Mouse (Mus musculus): Measurements from ENCODE around the gene Sox5. TPM values are rescaled to one million over a fixed set of nuclear protein-coding genes. Genes with fewer than 3 reads are reported as not detected.

Gene Sox5
- total and polyA plus RNA-seq, 3 experiments = 0.08 to 0.47 (median 0.46) TPM

DNA sequence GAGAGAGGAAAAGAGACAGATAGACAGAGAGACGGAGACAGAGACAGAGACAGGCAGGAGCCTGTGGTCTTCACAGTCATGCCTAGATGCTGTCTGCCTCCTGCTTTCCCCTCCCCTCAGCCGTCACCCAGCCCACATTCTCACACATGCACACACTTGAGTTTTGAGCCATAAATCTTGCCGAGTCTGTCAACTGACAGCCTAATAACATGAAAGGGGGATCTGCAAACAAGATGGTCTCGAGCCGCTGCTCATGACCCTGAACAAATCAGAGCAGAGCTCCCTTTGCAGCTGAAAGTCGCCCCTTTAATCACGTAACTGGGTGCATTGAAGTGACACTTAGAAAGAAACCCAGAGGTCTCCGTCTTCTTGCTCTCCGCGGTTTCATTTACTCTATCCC, 383.7 kb downstream of the Sox5 start:
- H3K27me3 ChIP-seq (replicated peaks) = no peaks in the 10 kb centered on the region
- TF ChIP-seq NRF1 (IDR thresholded peaks at IDR 0.05; ENCODE audit: low read depth, low read length) (no peak), MAX (IDR thresholded peaks at IDR 0.05; ENCODE audit: low read length) (no peak), TBP (conservative IDR thresholded peaks at IDR 0.05; ENCODE audit: low read depth, low read length) (no peak), E2F4 (IDR thresholded peaks at IDR 0.05; ENCODE audit: insufficient replicate concordance, low read depth, low read length) (no peak), RCOR1 (conservative IDR thresholded peaks at IDR 0.05; ENCODE audit: low read depth, low read length) (no peak), ZKSCAN1 (IDR thresholded peaks at IDR 0.05; ENCODE audit: borderline replicate concordance, low read depth, low read length) (no peak), JUN (IDR thresholded peaks at IDR 0.05; ENCODE audit: insufficient read depth, low read depth, low read length) (no peak), SIN3A (IDR thresholded peaks at IDR 0.05; ENCODE audit: low read length) (no peak), USF2 (conservative IDR thresholded peaks at IDR 0.05; ENCODE audit: low read depth, low read length) (no peak), BHLHE40 (IDR thresholded peaks at IDR 0.05; ENCODE audit: low read depth, low read length) (no peak), MYC (IDR thresholded peaks at IDR 0.05; ENCODE audit: low read depth, low read length) (no peak), KAT2A (IDR thresholded peaks at IDR 0.05; ENCODE audit: insufficient replicate concordance, low read length) (no peak), MEF2A (IDR thresholded peaks at IDR 0.05; ENCODE audit: borderline replicate concordance, low read depth, low read length) (no peak), NELFE (IDR thresholded peaks at IDR 0.05; ENCODE audit: low read depth, low read length) (no peak), MXI1 (IDR thresholded peaks at IDR 0.05; ENCODE audit: low read depth, low read length) (no peak), CHD2 (IDR thresholded peaks at IDR 0.05; ENCODE audit: low read length) (no peak), GABPA (IDR thresholded peaks at IDR 0.05; ENCODE audit: insufficient replicate concordance, low read depth, low read length) (no peak), POLR2AphosphoS2 (IDR thresholded peaks at IDR 0.05; ENCODE audit: low read depth, low read length) (no peak), CTCF (conservative IDR thresholded peaks at IDR 0.05 in 1 of 2, IDR thresholded peaks at IDR 0.05 in 1 of 2; ENCODE audit: low read depth in 2 of 2, low read length in 2 of 2) (no peak)
- H3K79me2 ChIP-seq (replicated peaks; ENCODE audit: control insufficient read depth, extremely low read depth, insufficient read depth, poor library complexity, severe bottlenecking) = no peaks in the 10 kb centered on the region
- H3K4me2 ChIP-seq (ENCODE audit: insufficient read depth, low read depth, poor library complexity, severe bottlenecking) = no peak overlapping the region
- H3K4me3 ChIP-seq (replicated peaks in 1 of 3; ENCODE audit: low read depth in 2 of 3, low read length in 2 of 3, poor library complexity in 1 of 3) = no peak overlapping the region
- peaks cover 0 to 13% of the 10 kb centered on the region in 2 experiments; a peak in 2 of 4 replicates for H3K4me1 ChIP-seq (ENCODE audit: control insufficient read depth in 1 of 2, insufficient read depth in 2 of 2)
- H3K27ac ChIP-seq (ENCODE audit: insufficient read depth, low read depth) = no peak overlapping the region
- in situ Hi-C loops (cut with MboI; ENCODE audit: low pct_ligation_motif_present, low pct_unique_long_range_greater_than_20kb, low sequenced_read_pairs) (no loop called here), dilution Hi-C loops (cut with MboI; ENCODE audit: extremely low pct_ligation_motif_present, extremely low pct_unique_long_range_greater_than_20kb, low sequenced_read_pairs) (no loop called here)
- no peak for DNase-seq (ENCODE audit: extremely low read depth)
- no peaks in the 10 kb centered on the region for H3K36me3 ChIP-seq (replicated peaks in 1 of 2; ENCODE audit: control insufficient read depth in 1 of 2, insufficient read depth in 1 of 2, low read length in 1 of 2)
- no peaks in the 10 kb centered on the region for H3K9me3 ChIP-seq (replicated peaks; ENCODE audit: low read length)
- no peak overlapping the region for H3K9ac ChIP-seq (ENCODE audit: insufficient read depth, low read depth)

DNA sequence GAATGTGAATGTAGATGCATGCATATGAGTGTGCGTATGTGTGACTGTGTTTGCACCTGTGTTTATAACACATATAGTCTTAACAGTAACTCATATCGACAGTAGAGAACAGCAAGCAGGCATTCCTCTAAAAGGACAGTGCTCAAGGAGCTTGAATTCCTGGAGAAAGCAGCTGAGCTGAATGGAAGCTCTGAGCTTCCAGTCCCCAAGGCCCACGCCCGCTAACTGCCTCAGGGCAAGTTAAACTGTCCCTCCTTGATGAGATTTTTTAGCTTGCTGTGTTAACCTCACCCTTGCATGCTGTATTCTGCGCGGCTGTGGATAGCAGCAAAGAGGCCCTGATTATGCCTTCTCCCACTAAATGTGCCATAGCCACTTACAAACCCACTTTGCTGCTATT, 388.6 kb downstream of the Sox5 start:
- Histone ChIP-seq H3K4me2 (ENCODE audit: insufficient read depth, low read depth, poor library complexity, severe bottlenecking) (no peak overlapping the region), H3K9ac (ENCODE audit: insufficient read depth, low read depth) (no peak overlapping the region), H3K9me3 (replicated peaks; ENCODE audit: low read length) (no peaks in the 10 kb centered on the region), H3K4me1 (ENCODE audit: control insufficient read depth in 1 of 2, insufficient read depth in 2 of 2) (no peaks in the 10 kb centered on the region), H3K27me3 (replicated peaks) (no peaks in the 10 kb centered on the region), H3K4me3 (replicated peaks in 1 of 3; ENCODE audit: low read depth in 2 of 3, low read length in 2 of 3, poor library complexity in 1 of 3) (no peak overlapping the region), H3K27ac (ENCODE audit: insufficient read depth, low read depth) (no peak overlapping the region), H3K36me3 (replicated peaks in 1 of 2; ENCODE audit: control insufficient read depth in 1 of 2, insufficient read depth in 1 of 2, low read length in 1 of 2) (no peaks in the 10 kb centered on the region), H3K79me2 (replicated peaks; ENCODE audit: control insufficient read depth, extremely low read depth, insufficient read depth, poor library complexity, severe bottlenecking) (no peaks in the 10 kb centered on the region)
- dilution Hi-C loops (cut with MboI; ENCODE audit: extremely low pct_ligation_motif_present, extremely low pct_unique_long_range_greater_than_20kb, low sequenced_read_pairs) (no loop called here), in situ Hi-C loops (cut with MboI; ENCODE audit: low pct_ligation_motif_present, low pct_unique_long_range_greater_than_20kb, low sequenced_read_pairs) (no loop called here)
- no peak for DNase-seq (ENCODE audit: extremely low read depth)
- TF ChIP-seq JUND (conservative IDR thresholded peaks at IDR 0.05; ENCODE audit: low read depth, low read length) = no peak
- no peak for TF ChIP-seq RCOR1 (conservative IDR thresholded peaks at IDR 0.05; ENCODE audit: low read depth, low read length)
- no peak for TF ChIP-seq ELF1 (IDR thresholded peaks at IDR 0.05; ENCODE audit: low read depth, low read length)
- no peak for TF ChIP-seq MYC (IDR thresholded peaks at IDR 0.05; ENCODE audit: low read depth, low read length)
- TF ChIP-seq MAZ (IDR thresholded peaks at IDR 0.05; ENCODE audit: low read depth, low read length) = no peak
- TF ChIP-seq USF2 (conservative IDR thresholded peaks at IDR 0.05; ENCODE audit: low read depth, low read length) = no peak
- TF ChIP-seq E2F4 (IDR thresholded peaks at IDR 0.05; ENCODE audit: insufficient replicate concordance, low read depth, low read length) = no peak
- TF ChIP-seq ZNF384 (IDR thresholded peaks at IDR 0.05; ENCODE audit: low read depth, low read length) = no peak
- TF ChIP-seq MAX (IDR thresholded peaks at IDR 0.05; ENCODE audit: low read length) = no peak
- no peak for TF ChIP-seq SMC3 (IDR thresholded peaks at IDR 0.05; ENCODE audit: low read depth, low read length)
- TF ChIP-seq UBTF (IDR thresholded peaks at IDR 0.05; ENCODE audit: low read depth, low read length) = no peak
- TF ChIP-seq IRF4 (IDR thresholded peaks at IDR 0.05; ENCODE audit: low read depth, low read length) = no peak
- no peak for TF ChIP-seq JUN (IDR thresholded peaks at IDR 0.05; ENCODE audit: insufficient read depth, low read depth, low read length)
- no peak for TF ChIP-seq SIN3A (IDR thresholded peaks at IDR 0.05; ENCODE audit: low read length)
- TF ChIP-seq MXI1 (IDR thresholded peaks at IDR 0.05; ENCODE audit: low read depth, low read length) = no peak
- TF ChIP-seq MAFK (IDR thresholded peaks at IDR 0.05; ENCODE audit: insufficient replicate concordance, low read length) = no peak
- TF ChIP-seq CHD2 (IDR thresholded peaks at IDR 0.05; ENCODE audit: low read length) = no peak
- no peak for TF ChIP-seq POLR2A (IDR thresholded peaks at IDR 0.05; ENCODE audit: low read depth, low read length)
- no peak for TF ChIP-seq ZC3H11A (IDR thresholded peaks at IDR 0.05; ENCODE audit: low read depth, low read length)

Data from CH12.LX (cell line).